Mouse (Mus musculus) kidney, adult 8-10 months (tissue): Measurements from ENCODE around the gene Cgnl1.

ENCODE experiments used
- DNase-seq, 2 experiments: peaks; one replicate each; pipeline ENCODE4 v3.0.0; 2022

Gene Cgnl1

GRCm38 (mm10) chr9:71770991-71771767, at the start of gene Cgnl1:
Cgnl1 (minus strand) TSS chr9:71771602.
- DNase-seq: peak; percentile 78 to 81

DNA sequence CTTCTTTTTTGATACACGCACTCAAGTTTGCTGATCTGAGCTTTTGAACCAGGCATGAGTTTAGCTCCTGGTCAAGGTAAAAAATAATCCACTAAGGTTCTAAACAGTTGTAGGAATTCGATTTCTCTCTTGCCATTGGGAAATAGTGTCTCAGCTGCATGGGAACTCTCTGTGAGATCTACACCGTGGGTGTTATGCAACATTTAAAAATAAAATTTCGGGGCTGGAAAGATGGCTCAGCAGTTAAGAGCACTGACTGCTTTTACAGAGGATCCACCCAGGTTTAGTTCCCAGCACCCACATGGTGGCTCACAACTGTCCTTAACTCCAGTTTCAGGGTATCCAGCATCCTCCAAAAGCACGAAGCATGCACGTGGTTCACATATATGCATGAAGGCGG, 47.1 kb upstream of the Cgnl1 start:
- no peak for DNase-seq

- no peak for DNase-seq
Observed at GRCm38 (mm10) chr9:71816121-71816520, 44.7 kb upstream of the Cgnl1 start.

GRCm38 (mm10) chr9:71813565-71813964, 42.2 kb upstream of the Cgnl1 start:
- DNase-seq: no peak

GRCm38 (mm10) chr9:71812914-71813313, 41.5 kb upstream of the Cgnl1 start:
- DNase-seq: no peak

- no peak for DNase-seq
Observed at GRCm38 (mm10) chr9:71812402-71812801, 41.0 kb upstream of the Cgnl1 start.

DNA sequence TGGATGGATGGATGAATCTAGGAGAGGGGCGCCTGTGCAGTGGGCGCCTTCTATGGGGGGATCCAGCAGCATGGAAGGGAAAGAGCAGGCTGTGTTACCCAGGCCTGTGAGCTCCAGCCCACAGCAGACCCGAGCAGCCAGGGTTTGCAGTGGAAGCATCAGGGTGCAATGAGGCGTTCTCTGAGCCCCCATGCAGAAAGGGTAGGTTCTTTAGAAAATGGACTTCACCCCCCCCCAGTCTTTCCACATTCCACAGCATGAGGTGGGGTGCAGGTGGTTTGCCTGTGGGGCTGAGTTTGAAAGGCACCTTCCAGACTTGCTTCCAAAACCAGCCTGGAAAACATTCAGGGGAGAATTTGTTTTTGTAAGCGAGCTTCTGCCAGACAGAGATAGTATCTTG, 40.0 kb upstream of the Cgnl1 start:
- DNase-seq: no peak

DNA sequence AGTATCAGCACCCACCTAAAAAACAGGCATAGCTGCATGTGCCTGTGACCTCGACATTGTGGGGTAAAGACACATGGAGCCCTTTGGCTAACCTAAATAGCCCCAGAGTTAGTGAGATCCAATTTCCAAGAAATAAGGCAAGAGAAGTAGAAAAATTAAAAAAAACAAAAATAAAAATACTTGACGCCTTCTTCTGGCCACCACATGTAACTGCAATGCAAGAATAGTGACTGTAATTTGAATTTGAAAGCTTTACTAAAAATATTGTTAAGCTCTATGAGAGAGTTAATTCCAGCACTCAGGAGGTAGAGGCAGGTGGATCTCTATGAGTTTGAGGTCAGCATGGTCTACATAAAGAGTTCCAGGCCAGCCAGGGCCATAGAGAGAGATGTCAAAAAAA, 39.3 kb upstream of the Cgnl1 start:
- DNase-seq: no peak

DNA sequence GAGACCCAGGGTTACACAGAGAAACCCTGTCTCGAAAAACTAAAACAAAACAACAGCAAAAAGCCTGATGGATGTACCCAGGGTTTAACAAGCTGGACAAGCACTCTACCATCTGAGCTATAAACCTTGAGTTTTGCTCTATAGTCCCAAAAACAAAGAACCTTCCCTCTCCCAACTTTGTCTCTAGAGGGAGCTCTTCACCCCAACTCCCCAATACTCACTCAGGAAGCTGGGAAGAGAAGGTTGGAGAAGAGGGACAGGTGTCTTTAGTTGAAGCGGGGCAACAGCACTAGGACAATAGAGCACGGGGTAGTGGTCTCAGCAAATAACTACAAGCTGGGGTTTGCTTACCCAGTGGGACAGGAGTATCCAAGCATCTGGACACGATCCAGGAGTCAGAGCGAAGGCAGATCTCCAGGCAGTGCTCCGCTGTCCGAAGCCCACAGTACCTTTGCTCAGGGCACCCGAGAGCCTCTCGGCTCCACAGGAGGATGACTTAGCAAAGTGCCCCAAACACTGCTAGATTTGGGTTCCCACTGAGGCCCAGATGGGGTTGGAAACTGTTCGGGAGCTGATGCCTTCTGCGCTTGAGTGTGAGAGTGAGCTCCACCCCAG, 37.3 kb upstream of the Cgnl1 start:
- no peak for DNase-seq

DNA sequence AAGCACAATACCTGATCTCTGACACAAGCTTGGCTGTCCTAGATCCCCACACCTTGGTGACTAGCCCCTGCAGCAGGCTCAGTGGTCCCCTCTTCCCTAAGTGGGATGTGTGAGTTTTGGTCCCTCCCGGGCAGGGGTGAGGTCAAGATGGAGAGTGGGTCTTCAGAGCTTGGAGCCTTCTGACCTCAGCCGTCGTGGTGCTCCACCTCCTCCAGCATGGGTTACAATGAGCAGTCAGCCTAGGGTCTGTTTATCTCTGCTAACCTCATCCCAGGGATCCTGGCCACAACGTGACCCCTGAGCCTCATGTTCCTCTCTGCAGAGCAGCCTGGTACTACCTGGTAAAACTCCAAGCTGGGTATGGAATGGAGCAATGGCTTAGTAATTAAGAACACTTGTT, 36.4 kb upstream of the Cgnl1 start:
- DNase-seq: no peak

DNA sequence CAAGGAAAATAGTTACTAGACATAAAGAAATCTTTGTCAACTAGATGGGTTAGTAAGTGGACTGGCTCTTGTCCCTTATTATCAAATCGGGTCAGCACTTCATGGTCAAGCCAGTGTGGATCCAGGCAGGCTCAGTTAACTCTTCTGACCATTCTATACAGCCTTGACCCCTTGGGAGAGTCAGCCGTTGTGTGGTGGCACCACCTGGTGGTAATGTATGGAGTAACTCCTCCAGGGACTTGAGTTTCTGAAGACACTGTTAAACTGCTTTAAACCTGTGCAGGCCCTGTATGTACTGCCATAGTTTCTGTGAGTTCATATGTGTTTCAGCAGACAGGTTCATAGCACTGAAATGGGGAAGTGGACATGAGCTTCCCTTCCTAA, 35.0 kb upstream of the Cgnl1 start:
- peak; percentile 76 to 88 for DNase-seq

DNA sequence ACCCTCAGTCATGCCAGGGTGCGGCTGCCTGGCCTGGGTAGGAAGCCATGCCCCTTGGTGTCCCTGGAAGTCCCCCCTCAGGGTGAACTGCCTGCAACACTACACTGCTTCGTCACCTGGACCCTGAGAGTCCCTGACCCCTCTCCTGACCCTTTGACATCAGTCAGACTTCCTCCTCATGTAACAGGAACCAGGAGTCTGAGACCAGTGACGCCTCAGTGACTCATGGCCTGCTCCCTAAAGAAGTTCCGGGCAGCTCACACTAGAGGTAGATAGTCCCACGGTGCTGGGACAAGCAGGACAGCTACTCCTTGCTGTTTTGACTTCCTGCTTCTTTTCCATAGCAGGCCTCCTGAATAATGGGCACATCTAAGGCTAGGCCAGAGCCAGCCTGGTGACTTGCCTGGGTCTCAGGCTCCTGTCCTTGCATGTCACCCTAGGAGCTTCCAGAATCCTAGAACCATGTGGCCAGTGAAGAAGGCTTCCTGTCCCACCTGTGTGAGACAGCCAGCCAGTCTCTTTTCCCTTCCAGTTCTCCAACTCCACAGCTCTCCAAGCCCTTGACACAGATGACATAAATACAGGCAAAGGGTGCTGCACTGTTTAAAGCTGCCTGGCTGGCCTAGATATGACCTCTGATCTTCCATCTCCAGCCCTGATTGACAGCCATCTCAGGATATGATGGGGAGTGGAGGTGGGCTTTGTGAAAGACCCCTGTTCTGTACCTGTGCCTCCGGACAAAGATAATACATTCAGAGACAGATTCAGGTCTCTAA, 34.4 kb upstream of the Cgnl1 start:
- no peak for DNase-seq

GRCm38 (mm10) chr9:71804116-71804515, 32.7 kb upstream of the Cgnl1 start:
- DNase-seq: no peak

DNA sequence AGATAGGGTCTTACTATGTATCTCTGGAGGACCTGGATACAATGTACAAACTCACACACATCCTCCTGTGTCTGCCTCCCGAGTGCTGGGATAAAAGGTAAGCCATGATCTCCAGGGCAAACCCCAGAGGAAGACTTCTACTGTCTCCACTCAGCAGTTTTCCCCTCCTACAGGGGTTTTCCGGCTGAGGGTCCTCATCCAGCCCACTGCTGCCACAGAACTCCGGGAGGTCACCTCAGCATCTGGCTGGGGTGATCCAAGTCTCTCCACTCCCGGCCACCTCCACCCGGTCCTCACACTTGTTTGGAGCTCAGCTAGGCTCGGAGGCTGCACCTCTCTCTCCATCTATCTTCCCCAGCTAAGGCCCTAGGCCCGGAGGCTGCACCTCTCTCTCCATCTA, 31.9 kb upstream of the Cgnl1 start:
- DNase-seq: no peak

DNA sequence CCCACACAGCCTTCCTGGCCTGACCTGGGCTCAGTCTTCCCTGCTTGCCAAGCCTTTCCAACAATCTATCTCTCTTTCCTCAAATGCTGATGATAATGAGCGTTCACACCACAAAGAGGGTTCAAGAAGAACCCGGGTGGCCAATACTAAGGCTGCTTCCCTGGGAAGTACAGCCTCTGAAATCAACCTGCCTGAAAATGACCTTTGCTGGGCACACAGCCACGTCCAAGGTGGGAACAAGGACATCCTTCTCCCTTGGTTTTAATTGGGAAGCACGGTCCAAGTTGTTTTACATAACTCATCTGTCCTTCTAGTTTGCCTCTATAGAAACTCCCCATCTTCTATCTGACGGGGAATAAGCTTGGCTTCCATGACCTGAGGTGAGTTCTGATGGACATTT, 28.2 kb upstream of the Cgnl1 start:
- peak; percentile 35 to 65 for DNase-seq

DNA sequence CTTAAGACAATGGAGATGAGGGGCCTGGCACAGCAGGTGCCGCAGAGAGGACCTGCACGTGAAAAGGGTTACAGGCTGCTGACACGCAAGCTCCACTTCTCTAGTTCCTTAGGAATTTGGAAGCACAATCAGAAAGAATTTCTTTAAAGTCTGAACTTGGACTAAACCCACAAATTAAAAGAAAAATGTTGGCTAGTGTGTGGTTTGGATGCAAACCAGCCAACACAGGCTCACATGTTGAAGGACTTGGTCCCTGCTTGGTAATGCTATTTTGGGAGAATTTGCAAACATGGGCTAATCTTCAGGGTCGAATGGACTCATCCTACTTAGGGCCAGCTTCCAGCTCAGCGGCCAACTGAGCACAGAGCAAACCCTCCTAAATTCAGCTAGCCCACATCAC, 26.8 kb upstream of the Cgnl1 start:
- DNase-seq: no peak

DNA sequence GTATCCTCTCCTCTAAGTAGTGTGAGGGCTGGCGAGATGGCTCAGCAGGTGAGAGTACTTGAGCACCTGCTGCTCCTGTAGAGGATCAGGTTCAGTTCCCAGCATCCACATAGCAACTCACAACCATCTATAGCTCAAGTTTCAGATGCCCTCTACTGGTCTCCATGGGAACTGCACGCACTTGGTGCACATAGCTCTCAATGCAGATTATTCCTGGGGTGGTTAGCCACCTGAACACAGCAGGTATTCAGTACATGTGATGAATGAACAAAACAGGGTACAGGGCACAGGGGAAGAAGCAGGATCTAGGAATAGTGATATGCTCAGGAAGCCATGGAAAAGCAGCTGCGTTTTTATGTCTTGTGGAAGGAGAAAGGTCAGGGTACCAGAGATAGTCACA, 6.0 kb upstream of the Cgnl1 start:
- DNase-seq: no peak

DNA sequence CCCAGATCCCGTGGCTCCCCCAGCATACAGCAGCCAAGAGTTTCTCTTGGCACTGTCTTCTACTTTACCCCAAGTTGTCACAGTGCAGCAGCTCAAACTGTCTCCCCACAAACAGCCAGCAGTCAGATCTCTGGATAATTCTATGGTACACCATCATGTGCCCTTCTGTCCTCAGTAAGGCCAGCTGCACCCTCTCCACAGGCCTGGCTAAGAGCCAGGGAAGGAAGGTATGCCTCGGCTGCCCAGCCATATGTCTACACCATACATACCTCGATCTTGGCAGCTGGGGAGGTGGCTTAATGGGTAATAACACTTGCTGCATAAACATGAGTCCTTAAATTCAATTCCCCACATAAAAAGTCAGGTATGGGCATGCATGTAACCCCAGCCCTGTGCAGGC, 4.9 kb upstream of the Cgnl1 start:
- DNase-seq: no peak

DNA sequence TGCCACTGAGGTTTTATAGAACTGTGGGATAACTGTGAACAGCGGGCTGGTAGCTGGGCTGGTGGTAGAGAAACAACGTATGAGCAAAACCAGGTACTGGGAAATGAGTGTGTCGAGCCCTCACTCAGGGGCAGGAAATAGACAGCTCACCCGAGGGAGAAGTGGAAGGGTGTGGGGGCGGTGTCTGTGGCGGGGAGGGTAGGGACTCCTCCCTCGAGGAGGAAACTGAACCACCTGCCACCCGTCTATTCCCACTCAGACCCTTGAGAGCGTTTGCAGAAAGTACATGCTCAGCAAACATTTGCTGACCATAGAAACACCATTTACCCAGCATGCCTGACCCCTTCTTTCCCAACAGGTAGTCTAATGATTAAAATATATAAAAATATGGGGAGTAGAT, 2.2 kb upstream of the Cgnl1 start:
- no peak for DNase-seq

DNA sequence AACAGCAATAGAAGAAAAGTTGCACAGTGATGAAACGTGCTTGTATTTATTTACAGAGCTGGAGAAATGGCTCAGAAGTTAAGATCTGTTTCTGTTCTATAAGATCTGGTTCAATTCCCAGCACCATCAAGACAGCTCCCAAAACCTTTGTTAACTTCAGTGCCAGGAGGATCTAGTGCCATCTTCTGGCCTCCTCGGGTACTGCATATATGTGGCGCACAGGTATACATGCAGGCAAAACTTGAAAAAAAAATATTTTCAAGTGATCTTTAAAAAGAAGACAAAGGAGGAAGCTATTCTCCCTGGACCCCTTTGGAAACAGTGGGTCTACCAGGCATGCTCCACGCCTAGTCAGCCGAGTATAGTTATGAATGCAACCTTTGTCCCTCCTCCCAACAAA, 936 bp upstream of the Cgnl1 start:
- DNase-seq: peak in 1 of 2 experiments; percentile 80

- DNase-seq: no peak
Observed at GRCm38 (mm10) chr9:71770484-71770883, 918 bp downstream of the Cgnl1 start.

DNA sequence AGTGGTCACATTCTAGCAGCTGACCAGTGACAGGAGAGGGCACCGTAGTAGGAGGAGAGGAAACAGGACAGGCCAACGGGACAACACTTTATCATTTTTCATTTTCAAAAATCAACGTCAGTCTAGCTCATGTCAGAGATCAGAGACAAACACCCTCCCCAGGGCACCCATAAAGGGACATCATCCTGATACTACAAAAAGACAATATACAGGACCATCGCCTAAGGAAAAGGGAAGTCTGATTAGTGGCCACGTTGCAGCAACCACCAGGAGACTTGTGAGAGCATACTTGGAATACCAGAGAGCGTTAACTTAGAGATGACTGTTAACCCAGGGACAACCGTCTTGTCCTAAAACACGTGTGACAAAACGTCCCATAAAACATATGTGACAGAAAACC, 1.7 kb downstream of the Cgnl1 start:
- no peak for DNase-seq

GRCm38 (mm10) chr9:71768119-71768518, 3.3 kb downstream of the Cgnl1 start:
- peak; percentile 63 to 70 for DNase-seq

DNA sequence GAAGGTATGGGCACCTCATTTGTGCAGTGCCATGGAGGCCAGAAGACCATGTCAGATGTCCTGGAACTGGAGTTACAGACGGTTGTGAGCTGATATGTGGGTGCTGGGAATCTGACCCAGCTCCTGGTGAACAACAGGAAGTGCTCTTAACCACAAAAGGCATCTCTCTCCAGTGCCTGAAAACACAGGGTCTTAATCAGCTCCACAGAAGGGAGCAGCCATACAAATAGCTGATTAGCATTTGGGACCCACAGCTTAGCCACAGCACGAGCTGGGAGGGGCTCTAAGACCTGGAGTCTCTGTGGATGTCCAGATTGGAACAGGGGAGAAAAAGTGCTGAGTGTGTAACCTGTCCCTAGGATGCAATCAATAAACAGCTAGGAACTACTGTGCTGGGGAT, 4.5 kb downstream of the Cgnl1 start:
- no peak for DNase-seq
